Mouse (Mus musculus) midbrain, embryonic 15.5 days (tissue): ENCODE data around the gene Rgs11. TPM values are rescaled to one million over a fixed set of nuclear protein-coding genes. Genes with fewer than 3 reads are reported as not detected.

Experiments used
- polyA plus RNA-seq: library from polyadenylated mRNA; unstranded; fragments of >200 nt; fragmentation: Nextera tagmentation; extraction: Ambion mirVana; gene quantifications from 2 replicates; pipeline ENCODE4 v1.2.1, GENCODE M21; 2015

The Rgs11 gene
- polyA plus RNA-seq, 1 experiment from 2014 or later = 7.6 TPM

Other genes with a start within 250 kb of the Rgs11 start
- 22.2 and 23.8 TPM in 2 replicates for gene Capn15, start 217.2 kb upstream of the Rgs11 start, polyA plus RNA-seq
- gene Rab11fip3, start 133.4 kb upstream of the Rgs11 start, polyA plus RNA-seq = 32.2 and 32.6 TPM in 2 replicates
- gene Decr2, start 112.6 kb upstream of the Rgs11 start, polyA plus RNA-seq = 34.2 and 36.3 TPM in 2 replicates
- gene Nme4, start 107.3 kb upstream of the Rgs11 start, polyA plus RNA-seq = 24.7 and 25.1 TPM in 2 replicates
- gene Tmem8, start 89.7 kb upstream of the Rgs11 start, polyA plus RNA-seq = 4.0 and 4.6 TPM in 2 replicates
- gene Mrpl28, start 79.5 kb upstream of the Rgs11 start, polyA plus RNA-seq = 172 and 179 TPM in 2 replicates
- 23.5 and 27.8 TPM in 2 replicates for gene Axin1, start 64.3 kb upstream of the Rgs11 start, polyA plus RNA-seq
- gene Pdia2, start 3.9 kb upstream of the Rgs11 start, polyA plus RNA-seq = 0.13 and 0.38 TPM in 2 replicates
- 124 and 125 TPM in 2 replicates for gene Arhgdig, start 4.8 kb downstream of the Rgs11 start, polyA plus RNA-seq
- gene Fam234a, start 41.3 kb downstream of the Rgs11 start, polyA plus RNA-seq = 31.7 and 33.8 TPM in 2 replicates
- gene Luc7l, start 49.9 kb downstream of the Rgs11 start, polyA plus RNA-seq = 117 and 123 TPM in 2 replicates
- 1.9 and 2.2 TPM in 2 replicates for gene Neurl1b, start 211.9 kb downstream of the Rgs11 start, polyA plus RNA-seq